Mouse (Mus musculus) liver (tissue): Measurements from ENCODE around the gene Rufy4.

Source experiments
- DNase-seq: peaks from one replicate; pipeline ENCODE4 v3.0.0-alpha.2; 2020; ENCODE audit warnings: mixed read lengths

The Rufy4 gene

GRCm38 (mm10) chr1:74106214-74106613, 19.1 kb upstream of the Rufy4 start:
- no peak for DNase-seq

- no peak for DNase-seq
Measured at GRCm38 (mm10) chr1:74107931-74108618, 17.3 kb upstream of the Rufy4 start.

GRCm38 (mm10) chr1:74109670-74110069, 15.7 kb upstream of the Rufy4 start:
- DNase-seq = no peak

- DNase-seq = no peak
Measured at GRCm38 (mm10) chr1:74110932-74111695, 14.2 kb upstream of the Rufy4 start.

- DNase-seq = no peak
Measured at GRCm38 (mm10) chr1:74111696-74112030, 13.7 kb upstream of the Rufy4 start.

- no peak for DNase-seq
Measured at GRCm38 (mm10) chr1:74113071-74113470, 12.3 kb upstream of the Rufy4 start.

GRCm38 (mm10) chr1:74117876-74118275, 7.5 kb upstream of the Rufy4 start:
- DNase-seq = no peak

GRCm38 (mm10) chr1:74119115-74119514, 6.2 kb upstream of the Rufy4 start:
- no peak for DNase-seq

GRCm38 (mm10) chr1:74121138-74121537, 4.2 kb upstream of the Rufy4 start:
- no peak for DNase-seq

- no peak for DNase-seq
Measured at GRCm38 (mm10) chr1:74121821-74122576, 3.3 kb upstream of the Rufy4 start.

- no peak for DNase-seq
Measured at GRCm38 (mm10) chr1:74123215-74123614, 2.1 kb upstream of the Rufy4 start.

- DNase-seq = peak; percentile 59
Measured at GRCm38 (mm10) chr1:74124021-74124981, 1.0 kb upstream of the Rufy4 start, which contains the start of gene Tns1. Gene Tns1 (minus strand): TSS chr1:74124449.

GRCm38 (mm10) chr1:74130883-74131659, 5.7 kb downstream of the Rufy4 start:
- DNase-seq = no peak

- DNase-seq = no peak
Measured at GRCm38 (mm10) chr1:74132011-74132410, 6.7 kb downstream of the Rufy4 start.

GRCm38 (mm10) chr1:74133954-74134353, 8.6 kb downstream of the Rufy4 start:
- no peak for DNase-seq

GRCm38 (mm10) chr1:74135326-74135950, 10.1 kb downstream of the Rufy4 start:
- DNase-seq = peak; percentile 54

- DNase-seq = no peak
Measured at GRCm38 (mm10) chr1:74139415-74139814, 14.1 kb downstream of the Rufy4 start.

- DNase-seq = no peak
Measured at GRCm38 (mm10) chr1:74141781-74142180, 16.4 kb downstream of the Rufy4 start.

- no peak for DNase-seq
Measured at GRCm38 (mm10) chr1:74149106-74149885, 24.0 kb downstream of the Rufy4 start.

- no peak for DNase-seq
Measured at GRCm38 (mm10) chr1:74150101-74150500, 24.8 kb downstream of the Rufy4 start.
